Mouse (Mus musculus) cerebellum, adult 18-20 months (tissue): ENCODE measurements around the gene Eml3.

ENCODE experiments used
- DNase-seq, 2 experiments: peaks; one replicate each; pipeline ENCODE4 v3.0.0; 2021

The Eml3 gene

GRCm38 (mm10) chr19:8919000-8919399 is 10.4 kb upstream of the Eml3 start:
- no peak for DNase-seq

DNA sequence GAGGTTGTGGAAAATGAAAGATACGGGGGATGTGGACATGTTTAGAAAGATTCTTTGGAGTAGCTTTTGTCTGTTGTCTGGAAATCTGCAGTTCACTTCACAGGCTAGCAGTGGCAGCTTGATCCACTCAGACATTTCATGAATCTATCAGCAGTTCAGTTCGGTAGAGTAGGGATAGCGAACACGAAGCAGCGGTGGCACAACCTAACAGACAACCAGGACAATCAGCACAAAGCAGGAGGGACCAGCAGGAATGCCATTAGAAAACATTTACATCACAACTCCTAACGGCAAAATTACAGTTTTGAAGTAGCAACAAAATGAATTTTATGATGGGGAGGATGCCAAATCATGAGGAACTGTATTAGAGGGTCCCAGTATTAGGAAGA is 9.7 kb upstream of the Eml3 start:
- DNase-seq = no peak

DNA sequence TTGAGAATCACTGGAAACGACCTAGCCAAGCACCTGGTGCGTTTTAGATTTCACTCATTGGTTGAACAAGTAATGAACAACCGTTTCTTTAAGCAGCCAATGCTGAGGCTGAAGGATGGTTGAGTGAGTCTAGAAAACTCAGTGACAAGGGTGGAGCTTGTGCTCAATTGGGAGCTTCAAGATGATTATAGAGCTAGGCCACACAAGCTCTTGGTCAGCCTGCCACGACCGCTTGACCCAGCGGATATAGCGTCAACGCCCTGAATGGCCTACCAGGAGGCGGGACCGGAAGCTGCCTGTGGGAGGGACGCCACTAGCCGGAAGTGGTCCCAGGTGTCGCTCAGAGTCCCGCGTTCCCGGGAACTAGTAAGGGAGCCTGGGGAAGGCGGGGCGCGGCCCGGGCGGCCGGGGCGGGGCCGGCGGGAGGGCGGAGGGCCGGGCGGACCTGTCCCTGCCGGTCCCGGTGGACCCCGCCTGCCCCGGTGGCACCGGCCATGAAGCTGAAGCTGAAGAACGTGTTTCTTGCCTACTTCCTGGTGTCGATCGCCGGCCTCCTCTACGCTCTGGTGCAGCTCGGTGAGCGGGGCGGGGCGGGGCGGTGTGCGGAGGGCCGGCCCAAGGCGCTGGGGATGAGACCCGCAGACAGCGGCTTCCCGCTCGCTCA is 9.1 kb upstream of the Eml3 start, which contains the start of gene B3gat3:
Gene B3gat3 (plus strand): TSS at position 302 of the 664 bp plus-strand sequence.
- DNase-seq = peak; percentile 96 to 97

- DNase-seq = no peak
Measured at GRCm38 (mm10) chr19:8920836-8921291, 8.5 kb upstream of the Eml3 start.

DNA sequence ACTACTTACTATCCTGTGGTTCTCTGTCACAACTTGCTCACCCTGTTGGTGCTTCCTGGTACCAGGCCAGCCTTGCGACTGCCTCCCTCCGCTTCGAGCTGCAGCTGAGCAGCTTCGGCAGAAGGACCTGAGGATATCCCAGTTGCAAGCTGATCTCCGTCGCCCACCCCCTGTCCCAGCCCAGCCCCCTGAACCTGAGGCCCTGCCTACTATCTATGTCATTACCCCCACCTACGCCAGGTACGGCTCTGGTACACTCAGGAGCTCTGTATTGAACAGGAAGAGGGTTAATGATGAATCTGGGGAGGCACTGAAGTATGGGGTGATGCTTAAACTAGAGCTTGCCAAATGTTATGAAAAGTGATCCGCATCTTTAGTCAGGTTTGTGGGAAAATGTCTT is 7.6 kb upstream of the Eml3 start:
- no peak for DNase-seq

GRCm38 (mm10) chr19:8926766-8927165 is 2.6 kb upstream of the Eml3 start:
- DNase-seq = no peak

DNA sequence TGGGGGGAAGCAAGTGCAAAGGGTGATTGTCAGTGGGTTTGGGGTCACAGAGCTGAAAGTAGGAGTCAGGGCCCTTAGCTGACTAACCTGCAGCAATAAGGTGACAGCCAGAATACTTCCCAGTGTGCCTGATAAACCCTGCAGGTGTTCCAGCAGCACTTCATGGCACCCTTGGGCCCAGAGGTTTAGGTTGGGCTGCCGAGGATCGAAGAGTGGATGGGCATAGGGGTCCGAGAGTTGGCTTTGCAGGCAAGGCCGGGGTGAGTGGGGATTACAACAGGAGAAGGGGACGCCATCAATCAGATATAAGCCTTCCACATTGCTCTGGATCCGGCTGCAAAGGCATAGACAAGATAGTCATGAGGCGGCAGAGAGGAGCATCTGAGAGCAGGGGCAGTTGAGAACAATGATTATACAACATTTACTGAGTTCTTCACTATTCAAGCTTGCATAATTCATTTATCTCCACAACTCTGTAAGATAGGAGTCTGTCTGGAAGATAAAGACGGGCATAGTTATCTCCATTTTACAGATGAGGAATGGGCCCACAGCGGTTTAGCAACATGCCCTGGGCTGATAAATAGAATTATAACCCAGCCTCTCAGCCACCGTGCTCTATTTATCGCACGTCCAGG is 1.3 kb upstream of the Eml3 start:
- no peak for DNase-seq

DNA sequence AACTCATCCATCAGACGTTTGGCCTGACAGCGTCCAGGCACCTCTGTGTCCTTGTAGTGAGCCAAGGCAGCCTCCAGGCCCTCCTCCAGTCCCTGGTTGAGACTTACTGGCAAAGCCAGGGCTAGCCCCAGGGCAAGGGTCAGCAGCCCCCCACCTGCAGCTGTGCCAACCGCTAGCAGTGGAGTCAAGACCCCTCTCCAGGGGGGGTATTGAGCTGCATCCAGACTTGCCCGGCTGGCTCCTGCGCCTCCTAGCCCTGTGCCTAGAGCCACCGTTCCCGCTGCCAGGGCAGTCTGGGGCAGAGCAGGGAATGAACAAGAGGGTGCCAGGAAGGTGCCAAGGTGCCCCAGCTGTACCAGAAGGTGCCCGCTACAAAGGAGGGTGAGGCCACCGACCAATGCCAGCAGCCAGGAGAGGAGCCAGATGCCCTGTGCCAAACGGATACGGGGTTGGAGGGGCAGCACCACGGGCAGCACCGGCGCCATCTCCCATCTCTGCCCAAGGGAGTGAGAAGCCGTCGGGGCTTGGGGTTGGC is 596 bp upstream of the Eml3 start:
- peak in 1 of 2 experiments; percentile 60 for DNase-seq

DNA sequence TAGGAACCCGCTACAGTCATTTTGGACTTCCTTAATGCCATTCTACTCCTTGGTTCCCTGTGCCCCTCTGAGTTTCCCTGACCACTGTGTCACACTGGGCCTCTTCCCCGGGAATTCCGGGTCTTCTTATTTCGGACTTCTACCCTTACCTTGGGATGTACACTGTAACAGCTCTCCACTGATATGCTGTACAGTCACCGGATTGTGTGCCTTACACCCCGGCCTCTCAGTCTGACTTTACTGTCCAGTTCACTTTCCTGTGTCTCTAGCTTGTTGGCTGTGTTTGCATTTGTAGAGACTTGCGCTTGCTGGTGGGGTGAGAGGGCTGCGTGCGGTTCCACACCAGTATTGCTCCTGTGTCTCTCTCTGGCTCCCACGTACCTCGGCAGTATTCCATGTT is 765 bp downstream of the Eml3 start:
- no peak for DNase-seq

GRCm38 (mm10) chr19:8930771-8931170 is 1.4 kb downstream of the Eml3 start:
- DNase-seq = no peak

- DNase-seq = no peak
Measured at GRCm38 (mm10) chr19:8936736-8937135, 7.4 kb downstream of the Eml3 start.

- DNase-seq = peak in 1 of 2 experiments; percentile 37
Measured at GRCm38 (mm10) chr19:8940526-8941133, 11.3 kb downstream of the Eml3 start.

DNA sequence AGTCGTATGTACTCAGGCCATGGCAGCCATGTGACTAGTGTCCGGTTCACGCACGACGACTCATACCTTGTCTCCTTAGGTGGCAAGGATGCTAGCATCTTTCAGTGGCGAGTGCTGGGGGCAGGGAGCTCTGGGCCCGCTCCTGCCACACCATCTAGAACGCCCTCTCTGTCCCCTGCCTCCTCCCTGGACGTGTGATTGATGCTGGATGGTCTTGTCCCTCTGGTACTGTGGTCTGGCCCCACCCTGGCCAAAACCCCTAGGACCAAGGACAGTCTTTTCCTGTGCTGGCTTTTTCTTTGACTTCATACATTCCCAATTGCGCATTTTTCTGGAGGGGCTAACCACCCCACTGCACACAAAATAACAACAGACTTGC is 11.8 kb downstream of the Eml3 start:
- DNase-seq = peak in 1 of 2 experiments; percentile 36

DNA sequence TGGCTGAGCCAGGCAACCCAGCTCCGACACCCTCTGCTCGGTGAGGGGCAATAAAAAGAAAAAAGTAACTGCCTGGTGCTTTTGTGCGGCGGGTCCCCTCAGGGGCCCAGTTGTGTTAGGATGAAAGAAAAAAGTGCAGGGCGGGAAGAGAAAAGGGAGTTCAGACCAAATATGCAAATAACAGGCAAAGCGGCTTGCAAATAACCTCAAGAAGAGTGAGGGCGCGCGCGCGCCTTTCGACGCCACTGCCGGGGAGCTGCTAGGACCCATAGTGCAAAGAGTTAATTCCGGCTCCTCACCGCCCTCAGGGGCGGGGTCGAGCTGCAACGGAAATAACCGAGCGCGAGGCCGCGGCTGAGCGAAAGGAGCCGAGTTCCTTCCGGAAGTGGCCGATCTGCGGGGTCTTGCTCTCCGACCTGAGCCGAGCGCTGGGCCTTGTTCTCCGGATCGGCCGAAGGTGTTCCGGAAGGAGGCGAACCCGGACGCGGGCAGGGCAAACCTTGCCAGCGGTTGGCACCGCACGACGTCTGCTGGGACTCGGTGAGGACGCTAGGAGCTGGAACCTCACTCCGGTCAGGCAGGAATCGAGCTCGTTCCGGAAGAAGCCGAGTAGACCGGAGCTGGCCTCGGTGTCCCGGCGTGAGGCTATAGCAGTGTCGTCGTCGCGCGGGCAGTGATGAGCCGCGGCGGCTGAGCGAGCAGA is 12.3 kb downstream of the Eml3 start, which contains the start of gene Mta2:
Gene Mta2 (plus strand): TSS at position 361 of the 703 bp plus-strand sequence.
- DNase-seq = peak; percentile 97 to 98

- DNase-seq = no peak
Measured at GRCm38 (mm10) chr19:8942276-8942964, 13.1 kb downstream of the Eml3 start.

DNA sequence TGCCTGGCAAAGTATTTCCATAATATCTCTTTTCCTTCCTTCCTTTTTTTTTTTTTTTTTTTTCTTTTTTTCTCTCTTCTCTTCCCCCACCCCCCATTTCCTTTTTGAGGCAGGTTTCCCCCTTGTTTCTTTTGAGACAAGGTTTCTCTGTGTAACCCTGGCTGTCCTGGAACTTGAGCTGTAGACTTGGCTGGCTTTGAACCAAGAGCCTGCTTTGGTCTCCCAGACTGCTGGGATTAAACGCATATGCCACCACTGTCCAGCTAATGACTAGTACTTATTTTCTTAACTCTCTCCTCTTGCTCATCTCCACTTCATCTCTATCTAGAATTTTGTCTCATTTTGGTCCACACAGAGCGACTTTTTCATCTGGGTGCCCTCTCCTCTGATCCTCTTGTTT is 13.7 kb downstream of the Eml3 start:
- no peak for DNase-seq

GRCm38 (mm10) chr19:8944062-8944461 is 14.7 kb downstream of the Eml3 start:
- no peak for DNase-seq

GRCm38 (mm10) chr19:8944750-8945149 is 15.4 kb downstream of the Eml3 start:
- no peak for DNase-seq

- DNase-seq = no peak
Measured at GRCm38 (mm10) chr19:8945251-8945650, 15.9 kb downstream of the Eml3 start.

DNA sequence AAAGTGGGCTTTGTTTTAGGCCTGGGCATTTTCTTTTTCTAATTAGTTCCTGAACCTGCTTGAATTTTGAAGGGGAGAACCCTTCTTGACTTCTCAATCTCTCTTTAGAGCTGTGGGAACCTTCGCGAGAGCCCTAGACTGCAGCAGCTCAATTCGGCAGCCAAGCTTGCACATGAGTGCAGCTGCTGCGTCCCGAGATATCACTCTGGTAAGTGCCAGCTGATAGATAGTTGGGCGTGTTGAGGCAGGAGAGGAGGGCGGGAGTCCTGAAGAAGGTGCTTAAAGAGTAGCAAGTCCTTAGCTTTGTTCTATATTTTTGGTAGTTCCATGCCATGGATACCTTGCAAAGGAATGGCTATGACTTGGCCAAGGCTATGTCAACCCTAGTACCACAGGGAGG is 17.6 kb downstream of the Eml3 start:
- no peak for DNase-seq

- no peak for DNase-seq
Measured at GRCm38 (mm10) chr19:8950190-8950589, 20.8 kb downstream of the Eml3 start.

GRCm38 (mm10) chr19:8952241-8952640 is 22.9 kb downstream of the Eml3 start:
- no peak for DNase-seq
